Mouse (Mus musculus): ENCODE results near the gene Patl1. TPM values are rescaled to one million over a fixed set of nuclear protein-coding genes. Genes with fewer than 3 reads are reported as not detected.
"Not testable (repeated sequence)": the region's sequence is repeated elsewhere in the genome, so short reads cannot be mapped to it uniquely, and the experiment has no call there.

Patl1 gene
- polyA plus RNA-seq, 1 experiment from 2014 or later = 21.7 TPM

GRCm38 (mm10) chr19:11975683-11976082 is 63.5 kb downstream of the Patl1 start:
- Histone ChIP-seq H3K36me3 (ENCODE audit: control insufficient read depth, insufficient read depth, low read length) (peaks cover 50% of the 10 kb centered on the region), H3K4me3 (ENCODE audit: low read depth, low read length) (no peak overlapping the region), H3K27me3 (replicated peaks; ENCODE audit: control insufficient read depth, insufficient read depth, low read length) (no peaks in the 10 kb centered on the region), H3K9me3 (ENCODE audit: control insufficient read depth, low read length) (no peaks in the 10 kb centered on the region), H3K4me2 (no peak overlapping the region), H3K4me1 (replicated peaks; ENCODE audit: control insufficient read depth, insufficient read depth, low read length) (0 out of 2 replicates have a peak, but pooled peaks cover 3% of the 10 kb centered on the region), H3K27ac (ENCODE audit: low read depth, low read length) (no peak overlapping the region), H3K9ac (ENCODE audit: low read depth, low read length) (no peak overlapping the region)
- DNase-seq (ENCODE audit: low spot score) (no peak), ATAC-seq (replicated peaks; ENCODE audit: low FRiP score) (no peak)
- 79% methylated on average over 4 of the region's 4 CpGs for WGBS

- Histone ChIP-seq H3K9me3 (ENCODE audit: control insufficient read depth, low read length) (no peaks in the 10 kb centered on the region), H3K9ac (ENCODE audit: low read depth, low read length) (no peak overlapping the region), H3K4me3 (ENCODE audit: low read depth, low read length) (no peak overlapping the region), H3K27ac (ENCODE audit: low read depth, low read length) (no peak overlapping the region), H3K36me3 (ENCODE audit: control insufficient read depth, insufficient read depth, low read length) (peaks cover 51% of the 10 kb centered on the region), H3K4me1 (replicated peaks; ENCODE audit: control insufficient read depth, insufficient read depth, low read length) (0 out of 2 replicates have a peak, but pooled peaks cover 3% of the 10 kb centered on the region), H3K4me2 (no peak overlapping the region), H3K27me3 (replicated peaks; ENCODE audit: control insufficient read depth, insufficient read depth, low read length) (no peaks in the 10 kb centered on the region)
- DNase-seq (ENCODE audit: low spot score) (no peak), ATAC-seq (replicated peaks; ENCODE audit: low FRiP score) (no peak)
- 76% methylated on average over 5 of the region's 5 CpGs for WGBS
Measured at GRCm38 (mm10) chr19:11977363-11977762, 65.2 kb downstream of the Patl1 start.

- no peak overlapping the region for H3K9ac ChIP-seq (ENCODE audit: low read depth, low read length)
- H3K4me3 ChIP-seq (ENCODE audit: low read depth, low read length) = no peak overlapping the region
- no peak overlapping the region for H3K4me2 ChIP-seq
- no peaks in the 10 kb centered on the region for H3K9me3 ChIP-seq (ENCODE audit: control insufficient read depth, low read length)
- peaks cover 47% of the 10 kb centered on the region for H3K36me3 ChIP-seq (ENCODE audit: control insufficient read depth, insufficient read depth, low read length)
- ATAC-seq (replicated peaks; ENCODE audit: low FRiP score) = no peak
- 85% methylated on average over 4 of the region's 4 CpGs for WGBS
- no peak overlapping the region for H3K27ac ChIP-seq (ENCODE audit: low read depth, low read length)
- H3K27me3 ChIP-seq (replicated peaks; ENCODE audit: control insufficient read depth, insufficient read depth, low read length) = no peaks in the 10 kb centered on the region
- no peak for DNase-seq (ENCODE audit: low spot score)
- H3K4me1 ChIP-seq (replicated peaks; ENCODE audit: control insufficient read depth, insufficient read depth, low read length) = 0 out of 2 replicates have a peak, but pooled peaks cover 1% of the 10 kb centered on the region
Measured at GRCm38 (mm10) chr19:11980471-11980870, 68.3 kb downstream of the Patl1 start.

GRCm38 (mm10) chr19:11984614-11985013 is 72.4 kb downstream of the Patl1 start:
- H3K27ac ChIP-seq (ENCODE audit: low read depth, low read length); DNase-seq (ENCODE audit: low spot score); H3K4me3 ChIP-seq (ENCODE audit: low read depth, low read length); ATAC-seq (replicated peaks; ENCODE audit: low FRiP score); H3K9me3 ChIP-seq (ENCODE audit: control insufficient read depth, low read length); H3K4me1 ChIP-seq (replicated peaks; ENCODE audit: control insufficient read depth, insufficient read depth, low read length); H3K4me2 ChIP-seq; H3K9ac ChIP-seq (ENCODE audit: low read depth, low read length); H3K27me3 ChIP-seq (replicated peaks; ENCODE audit: control insufficient read depth, insufficient read depth, low read length): not testable (repeated sequence)
- H3K36me3 ChIP-seq (ENCODE audit: control insufficient read depth, insufficient read depth, low read length) = peaks cover 39% of the 10 kb centered on the region
- WGBS = 85% methylated on average over 5 of the region's 5 CpGs

GRCm38 (mm10) chr19:11987841-11988240 is 75.6 kb downstream of the Patl1 start:
- H3K4me2 ChIP-seq = no peak overlapping the region
- H3K9ac ChIP-seq (ENCODE audit: low read depth, low read length) = no peak overlapping the region
- DNase-seq (ENCODE audit: low spot score) (no peak), ATAC-seq (replicated peaks; ENCODE audit: low FRiP score) (no peak)
- no peaks in the 10 kb centered on the region for H3K4me1 ChIP-seq (replicated peaks; ENCODE audit: control insufficient read depth, insufficient read depth, low read length)
- H3K27ac ChIP-seq (ENCODE audit: low read depth, low read length) = no peak overlapping the region
- H3K9me3 ChIP-seq (ENCODE audit: control insufficient read depth, low read length) = no peaks in the 10 kb centered on the region
- 94% methylated on average over 3 of the region's 3 CpGs for WGBS
- H3K27me3 ChIP-seq (replicated peaks; ENCODE audit: control insufficient read depth, insufficient read depth, low read length) = no peaks in the 10 kb centered on the region
- peaks cover 54% of the 10 kb centered on the region for H3K36me3 ChIP-seq (ENCODE audit: control insufficient read depth, insufficient read depth, low read length)
- no peak overlapping the region for H3K4me3 ChIP-seq (ENCODE audit: low read depth, low read length)

GRCm38 (mm10) chr19:11989334-11989733 is 77.1 kb downstream of the Patl1 start:
- Histone ChIP-seq H3K27me3 (replicated peaks; ENCODE audit: control insufficient read depth, insufficient read depth, low read length) (no peaks in the 10 kb centered on the region), H3K4me1 (replicated peaks; ENCODE audit: control insufficient read depth, insufficient read depth, low read length) (no peaks in the 10 kb centered on the region), H3K9me3 (ENCODE audit: control insufficient read depth, low read length) (no peaks in the 10 kb centered on the region), H3K36me3 (ENCODE audit: control insufficient read depth, insufficient read depth, low read length) (peaks cover 43% of the 10 kb centered on the region), H3K4me3 (ENCODE audit: low read depth, low read length) (no peak overlapping the region), H3K9ac (ENCODE audit: low read depth, low read length) (no peak overlapping the region), H3K27ac (ENCODE audit: low read depth, low read length) (no peak overlapping the region), H3K4me2 (no peak overlapping the region)
- 91% methylated on average over 7 of the region's 7 CpGs for WGBS
- DNase-seq (ENCODE audit: low spot score) (no peak), ATAC-seq (replicated peaks; ENCODE audit: low FRiP score) (no peak)

GRCm38 (mm10) chr19:11992034-11992433 is 79.8 kb downstream of the Patl1 start:
- Histone ChIP-seq H3K27ac (ENCODE audit: low read depth, low read length) (no peak overlapping the region), H3K36me3 (ENCODE audit: control insufficient read depth, insufficient read depth, low read length) (peaks cover 41% of the 10 kb centered on the region), H3K4me1 (replicated peaks; ENCODE audit: control insufficient read depth, insufficient read depth, low read length) (no peaks in the 10 kb centered on the region), H3K4me3 (ENCODE audit: low read depth, low read length) (no peak overlapping the region), H3K9me3 (ENCODE audit: control insufficient read depth, low read length) (no peaks in the 10 kb centered on the region), H3K9ac (ENCODE audit: low read depth, low read length) (no peak overlapping the region), H3K27me3 (replicated peaks; ENCODE audit: control insufficient read depth, insufficient read depth, low read length) (no peaks in the 10 kb centered on the region), H3K4me2 (no peak overlapping the region)
- DNase-seq (ENCODE audit: low spot score) (no peak), ATAC-seq (replicated peaks; ENCODE audit: low FRiP score) (no peak)
- WGBS = 91% methylated on average over 9 of the region's 9 CpGs

GRCm38 (mm10) chr19:11992441-11993029 is 80.3 kb downstream of the Patl1 start:
- no peak overlapping the region for H3K27ac ChIP-seq (ENCODE audit: low read depth, low read length)
- no peaks in the 10 kb centered on the region for H3K4me1 ChIP-seq (replicated peaks; ENCODE audit: control insufficient read depth, insufficient read depth, low read length)
- no peak overlapping the region for H3K4me2 ChIP-seq
- DNase-seq (ENCODE audit: low spot score) (no peak), ATAC-seq (replicated peaks; ENCODE audit: low FRiP score) (no peak; the same call in 1 of the 2 replicates)
- no peak overlapping the region for H3K4me3 ChIP-seq (ENCODE audit: low read depth, low read length)
- no peak overlapping the region for H3K9ac ChIP-seq (ENCODE audit: low read depth, low read length)
- 84% methylated on average over 10 of the region's 10 CpGs for WGBS
- no peaks in the 10 kb centered on the region for H3K9me3 ChIP-seq (ENCODE audit: control insufficient read depth, low read length)
- peaks cover 41% of the 10 kb centered on the region for H3K36me3 ChIP-seq (ENCODE audit: control insufficient read depth, insufficient read depth, low read length)
- no peaks in the 10 kb centered on the region for H3K27me3 ChIP-seq (replicated peaks; ENCODE audit: control insufficient read depth, insufficient read depth, low read length)

Measured in liver, embryonic 11.5 days (tissue).